Mouse (Mus musculus) myocyte (in vitro differentiated cells): ENCODE measurements around the gene Hddc2. TPM values are rescaled to one million over a fixed set of nuclear protein-coding genes. Genes with fewer than 3 reads are reported as not detected.

Source experiments
- H3K27me3 ChIP-seq: one replicate; pipeline ENCODE4 v1.6.1; 2011; ENCODE audit not compliant: control insufficient read depth, insufficient read depth, insufficient read length
- H3K36me3 ChIP-seq: one replicate; pipeline ENCODE4 v1.6.1; 2011; ENCODE audit not compliant: control insufficient read depth, insufficient read depth
- H3K4me2 ChIP-seq: one replicate; pipeline ENCODE4 v1.6.1; 2011; ENCODE audit warnings: low read depth, control low read depth
- H3K4me3 ChIP-seq: one replicate; pipeline ENCODE4 v1.5.1; 2011; ENCODE audit warnings: mild to moderate bottlenecking, control low read depth, moderate library complexity
- H3K79me2 ChIP-seq: one replicate; pipeline ENCODE4 v1.6.1; 2011; ENCODE audit not compliant: control insufficient read depth, insufficient read depth
- H3ac ChIP-seq: one replicate; pipeline ENCODE4 v1.6.1; 2011; ENCODE audit not compliant: control insufficient read depth, insufficient read length
- CEBPB ChIP-seq: IDR thresholded peaks from 2 replicates; pipeline ENCODE4 v1.6.1; 2011; ENCODE audit warnings: mild to moderate bottlenecking, moderate library complexity; ENCODE audit not compliant: poor library complexity, insufficient read depth, severe bottlenecking
- E2F4 ChIP-seq: IDR thresholded peaks from one replicate; pipeline ENCODE4 v1.6.1; 2011; ENCODE audit warnings: mild to moderate bottlenecking, control low read depth, moderate library complexity; ENCODE audit not compliant: insufficient read depth
- MAX ChIP-seq: IDR thresholded peaks from one replicate; pipeline ENCODE4 v1.6.1; 2011; ENCODE audit warnings: low read depth, mild to moderate bottlenecking, control low read depth
- MYOD1 ChIP-seq, 3 experiments: IDR thresholded peaks; one replicate each; pipeline ENCODE4 v1.6.1; 2011; ENCODE audit warnings: control low read depth in 2 of 3, low read depth in 2 of 3, mild to moderate bottlenecking in 2 of 3, moderate library complexity in 1 of 3; ENCODE audit not compliant: insufficient read length in 2 of 3, control insufficient read depth in 1 of 3
- MYOG ChIP-seq, 3 experiments: IDR thresholded peaks; one replicate each; pipeline ENCODE4 v1.6.1; 2011; ENCODE audit warnings: control low read depth in 2 of 3, low read depth in 2 of 3, mild to moderate bottlenecking in 2 of 3; ENCODE audit not compliant: insufficient read length in 2 of 3, control insufficient read depth in 1 of 3, insufficient read depth in 1 of 3
- POLR2A ChIP-seq: IDR thresholded peaks from one replicate; pipeline ENCODE4 v1.6.1; 2011; ENCODE audit warnings: low read depth, mild to moderate bottlenecking, control low read depth, moderate library complexity; ENCODE audit not compliant: insufficient read length
- POLR2AphosphoS2 ChIP-seq: IDR thresholded peaks from one replicate; pipeline ENCODE4 v1.6.1; 2011; ENCODE audit warnings: low read depth, control low read depth; ENCODE audit not compliant: insufficient read length
- REST ChIP-seq: IDR thresholded peaks from one replicate; pipeline ENCODE4 v1.6.1; 2011; ENCODE audit warnings: mild to moderate bottlenecking, control low read depth, moderate library complexity; ENCODE audit not compliant: insufficient read depth, insufficient read length
- SRF ChIP-seq: IDR thresholded peaks from one replicate; pipeline ENCODE4 v1.6.1; 2011; ENCODE audit warnings: low read depth; ENCODE audit not compliant: control insufficient read depth, insufficient read length
- TCF12 ChIP-seq: IDR thresholded peaks from one replicate; pipeline ENCODE4 v1.6.1; 2011; ENCODE audit warnings: mild to moderate bottlenecking, control low read depth; ENCODE audit not compliant: poor library complexity, insufficient read depth, severe bottlenecking
- TCF3 ChIP-seq: IDR thresholded peaks from one replicate; pipeline ENCODE4 v1.6.1; 2011; ENCODE audit warnings: low read depth, control low read depth; ENCODE audit not compliant: insufficient read length
- USF1 ChIP-seq: IDR thresholded peaks from one replicate; pipeline ENCODE4 v1.6.1; 2011; ENCODE audit warnings: low read depth, mild to moderate bottlenecking, control low read depth, moderate library complexity
- polyA plus RNA-seq: library from polyadenylated mRNA; unstranded; fragments of >200 nt; fragmentation: generic; extraction: Trizol; gene quantifications from one replicate; pipeline ENCODE4 v1.2.1, GENCODE M21; 2012; ENCODE audit warnings: missing spikeins

Hddc2 gene
- polyA plus RNA-seq, 1 experiment, result 30.7 TPM

- H3K79me2 ChIP-seq, result no peaks in the 10 kb centered on the region
- no peaks in the 10 kb centered on the region for H3K27me3 ChIP-seq
- H3K4me3 ChIP-seq, result no peak overlapping the region
- no peaks in the 10 kb centered on the region for H3K36me3 ChIP-seq
- TF ChIP-seq MYOG (IDR thresholded peaks at IDR 0.05; ENCODE audit: control insufficient read depth in 1 of 3, insufficient read depth in 1 of 3, insufficient read length in 2 of 3, low read depth in 2 of 3), result no peak
- TF ChIP-seq TCF3, result no peak
- TF ChIP-seq USF1, result no peak
- TF ChIP-seq MYOD1 (IDR thresholded peaks at IDR 0.05; ENCODE audit: control insufficient read depth in 1 of 3, insufficient read length in 2 of 3, low read depth in 2 of 3), result no peak
- no peak for TF ChIP-seq SRF
- TF ChIP-seq POLR2AphosphoS2, result no peak
- no peak for TF ChIP-seq MAX
- TF ChIP-seq POLR2A, result no peak
- TF ChIP-seq E2F4, result no peak
- TF ChIP-seq REST, result no peak
- no peak for TF ChIP-seq CEBPB
- no peak for TF ChIP-seq TCF12
- no peak overlapping the region for H3ac ChIP-seq
- no peak overlapping the region for H3K4me2 ChIP-seq
These were observed 12.9 kb upstream of the Hddc2 start for GRCm38 (mm10) chr10:31300292-31300691.

- Histone ChIP-seq H3K27me3 (no peaks in the 10 kb centered on the region), H3K4me3 (no peak overlapping the region), H3K4me2 (no peak overlapping the region), H3K79me2 (no peaks in the 10 kb centered on the region), H3K36me3 (no peaks in the 10 kb centered on the region), H3ac (no peak overlapping the region)
- TF ChIP-seq MAX (no peak), TCF3 (no peak), POLR2A (no peak), MYOG (IDR thresholded peaks at IDR 0.05; ENCODE audit: control insufficient read depth in 1 of 3, insufficient read depth in 1 of 3, insufficient read length in 2 of 3, low read depth in 2 of 3) (no peak), MYOD1 (IDR thresholded peaks at IDR 0.05; ENCODE audit: control insufficient read depth in 1 of 3, insufficient read length in 2 of 3, low read depth in 2 of 3) (no peak), SRF (no peak), POLR2AphosphoS2 (no peak), USF1 (no peak), E2F4 (no peak), CEBPB (no peak), TCF12 (no peak), REST (no peak)
These were observed 9.7 kb upstream of the Hddc2 start for GRCm38 (mm10) chr10:31303446-31303845.

GRCm38 (mm10) chr10:31307024-31307598, 6.1 kb upstream of the Hddc2 start:
- TF ChIP-seq CEBPB (no peak), TCF12 (no peak), SRF (no peak), POLR2AphosphoS2 (no peak), MYOG (IDR thresholded peaks at IDR 0.05; ENCODE audit: control insufficient read depth in 1 of 3, insufficient read depth in 1 of 3, insufficient read length in 2 of 3, low read depth in 2 of 3) (no peak)
- Histone ChIP-seq H3K4me3 (no peak overlapping the region), H3K36me3 (no peaks in the 10 kb centered on the region)

GRCm38 (mm10) chr10:31318491-31318890, 5.3 kb downstream of the Hddc2 start:
- Histone ChIP-seq H3ac (no peak overlapping the region), H3K36me3 (peaks cover 15% of the 10 kb centered on the region), H3K27me3 (no peaks in the 10 kb centered on the region), H3K4me2 (no peak overlapping the region), H3K4me3 (no peak overlapping the region), H3K79me2 (no peaks in the 10 kb centered on the region)
- TF ChIP-seq SRF (no peak), TCF12 (no peak), USF1 (no peak), CEBPB (no peak), POLR2AphosphoS2 (no peak), REST (no peak), POLR2A (no peak), MYOD1 (IDR thresholded peaks at IDR 0.05; ENCODE audit: control insufficient read depth in 1 of 3, insufficient read length in 2 of 3, low read depth in 2 of 3) (no peak), E2F4 (no peak), MYOG (IDR thresholded peaks at IDR 0.05; ENCODE audit: control insufficient read depth in 1 of 3, insufficient read depth in 1 of 3, insufficient read length in 2 of 3, low read depth in 2 of 3) (no peak), MAX (no peak), TCF3 (no peak)

More at GRCm38 (mm10) chr10:31307024-31307598, 6.1 kb upstream of the Hddc2 start:
- Histone ChIP-seq H3ac (no peak overlapping the region), H3K4me2 (no peak overlapping the region), H3K27me3 (no peaks in the 10 kb centered on the region), H3K79me2 (no peaks in the 10 kb centered on the region)
